Mouse (Mus musculus) myocyte (in vitro differentiated cells): ENCODE data around the gene Snapc2.

Experiments
- CEBPB ChIP-seq: IDR thresholded peaks from 2 replicates; pipeline ENCODE4 v1.6.1; 2011; ENCODE audit warnings: mild to moderate bottlenecking, moderate library complexity; ENCODE audit not compliant: poor library complexity, insufficient read depth, severe bottlenecking
- E2F4 ChIP-seq: IDR thresholded peaks from one replicate; pipeline ENCODE4 v1.6.1; 2011; ENCODE audit warnings: mild to moderate bottlenecking, control low read depth, moderate library complexity; ENCODE audit not compliant: insufficient read depth
- MAX ChIP-seq: IDR thresholded peaks from one replicate; pipeline ENCODE4 v1.6.1; 2011; ENCODE audit warnings: low read depth, mild to moderate bottlenecking, control low read depth
- MYOD1 ChIP-seq, 3 experiments: IDR thresholded peaks; one replicate each; pipeline ENCODE4 v1.6.1; 2011; ENCODE audit warnings: control low read depth in 2 of 3, low read depth in 2 of 3, mild to moderate bottlenecking in 2 of 3, moderate library complexity in 1 of 3; ENCODE audit not compliant: insufficient read length in 2 of 3, control insufficient read depth in 1 of 3
- POLR2A ChIP-seq: IDR thresholded peaks from one replicate; pipeline ENCODE4 v1.6.1; 2011; ENCODE audit warnings: low read depth, mild to moderate bottlenecking, control low read depth, moderate library complexity; ENCODE audit not compliant: insufficient read length
- TCF12 ChIP-seq: IDR thresholded peaks from one replicate; pipeline ENCODE4 v1.6.1; 2011; ENCODE audit warnings: mild to moderate bottlenecking, control low read depth; ENCODE audit not compliant: poor library complexity, insufficient read depth, severe bottlenecking
- TCF3 ChIP-seq: IDR thresholded peaks from one replicate; pipeline ENCODE4 v1.6.1; 2011; ENCODE audit warnings: low read depth, control low read depth; ENCODE audit not compliant: insufficient read length
- USF1 ChIP-seq: IDR thresholded peaks from one replicate; pipeline ENCODE4 v1.6.1; 2011; ENCODE audit warnings: low read depth, mild to moderate bottlenecking, control low read depth, moderate library complexity

DNA sequence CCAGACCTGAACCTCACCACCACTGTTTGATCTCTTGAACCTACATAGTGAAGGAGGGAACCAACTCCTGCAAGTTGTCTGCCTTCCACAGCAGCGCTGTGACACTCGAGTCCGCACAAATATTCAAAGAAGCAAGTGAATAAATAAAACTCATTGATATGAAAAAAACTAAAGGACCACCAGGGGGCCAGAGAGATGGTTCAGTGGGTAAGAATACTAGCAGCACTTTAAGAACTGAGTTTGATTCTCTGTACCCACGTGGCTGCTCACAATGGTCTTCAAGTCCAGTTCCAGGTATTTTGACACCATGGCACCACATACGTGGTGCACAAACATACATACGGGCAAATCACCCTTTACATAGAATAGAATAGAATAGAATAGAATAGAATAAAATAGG, 41.8 kb upstream of the Snapc2 start:
- no peak for TF ChIP-seq POLR2A
- no peak for TF ChIP-seq E2F4
- no peak for TF ChIP-seq TCF12
- no peak for TF ChIP-seq USF1
- TF ChIP-seq MYOD1 (IDR thresholded peaks at IDR 0.05; ENCODE audit: control insufficient read depth in 1 of 3, insufficient read length in 2 of 3, low read depth in 2 of 3): no peak
- no peak for TF ChIP-seq TCF3
- TF ChIP-seq MAX: no peak
- TF ChIP-seq CEBPB: no peak
